Mouse (Mus musculus): ENCODE results near the gene Dpf3. TPM values are rescaled to one million over a fixed set of nuclear protein-coding genes. Genes with fewer than 3 reads are reported as not detected.

The Dpf3 gene
- polyA plus RNA-seq, 2 experiments, result 3.0 to 4.9 TPM

- H3K4me1 ChIP-seq (ENCODE audit: control insufficient read depth, insufficient read depth, low read length), result no peaks in the 10 kb centered on the region
- H3K36me3 ChIP-seq (ENCODE audit: control insufficient read depth, insufficient read depth, low read length), result no peaks in the 10 kb centered on the region
- no peaks in the 10 kb centered on the region for H3K9me3 ChIP-seq (ENCODE audit: control insufficient read depth, low read length)
- DNase-seq (ENCODE audit: low spot score) (no peak), ATAC-seq (ENCODE audit: low FRiP score, low read depth) (no peak)
- no peak for TF ChIP-seq POLR2A (IDR thresholded peaks at IDR 0.05; ENCODE audit: borderline replicate concordance, extremely low read depth, insufficient read depth, insufficient read length)
- H3K9ac ChIP-seq (ENCODE audit: low read depth, low read length, severe bottlenecking), result no peak overlapping the region
- H3K4me3 ChIP-seq (replicated peaks; ENCODE audit: low read length), result no peak overlapping the region
- no peaks in the 10 kb centered on the region for H3K27me3 ChIP-seq (ENCODE audit: control insufficient read depth, insufficient read depth, low read length)
- H3K27ac ChIP-seq (replicated peaks; ENCODE audit: low read depth, low read length), result no peak overlapping the region
- WGBS, result 87% methylated on average over 7 of the region's 7 CpGs
- no peak overlapping the region for H3K4me2 ChIP-seq (replicated peaks; ENCODE audit: low read depth, low read length, severe bottlenecking)
Measured at GRCm38 (mm10) chr12:83372290-83372689, 115.2 kb downstream of the Dpf3 start.

- TF ChIP-seq POLR2A (IDR thresholded peaks at IDR 0.05; ENCODE audit: borderline replicate concordance, extremely low read depth, insufficient read depth, insufficient read length), result no peak
- WGBS, result 95% methylated on average over 11 of the region's 11 CpGs
- Histone ChIP-seq H3K27me3 (ENCODE audit: control insufficient read depth, insufficient read depth, low read length) (no peaks in the 10 kb centered on the region), H3K4me1 (ENCODE audit: control insufficient read depth, insufficient read depth, low read length) (no peaks in the 10 kb centered on the region), H3K4me3 (replicated peaks; ENCODE audit: low read length) (no peak overlapping the region), H3K9me3 (ENCODE audit: control insufficient read depth, low read length) (no peaks in the 10 kb centered on the region), H3K4me2 (replicated peaks; ENCODE audit: low read depth, low read length, severe bottlenecking) (no peak overlapping the region), H3K9ac (ENCODE audit: low read depth, low read length, severe bottlenecking) (no peak overlapping the region), H3K27ac (replicated peaks; ENCODE audit: low read depth, low read length) (no peak overlapping the region), H3K36me3 (ENCODE audit: control insufficient read depth, insufficient read depth, low read length) (no peaks in the 10 kb centered on the region)
- ATAC-seq (ENCODE audit: low FRiP score, low read depth), result no peak
- no peak for DNase-seq (ENCODE audit: low spot score)
Measured at GRCm38 (mm10) chr12:83370221-83370620, 117.3 kb downstream of the Dpf3 start.

- TF ChIP-seq POLR2A (IDR thresholded peaks at IDR 0.05; ENCODE audit: borderline replicate concordance, extremely low read depth, insufficient read depth, insufficient read length), result no peak
- Histone ChIP-seq H3K9ac (ENCODE audit: low read depth, low read length, severe bottlenecking) (no peak overlapping the region), H3K4me2 (replicated peaks; ENCODE audit: low read depth, low read length, severe bottlenecking) (no peak overlapping the region), H3K27ac (replicated peaks; ENCODE audit: low read depth, low read length) (no peak overlapping the region), H3K9me3 (ENCODE audit: control insufficient read depth, low read length) (peaks cover 5% of the 10 kb centered on the region; the same call in 1 of the 2 replicates), H3K4me3 (replicated peaks; ENCODE audit: low read length) (no peak overlapping the region), H3K27me3 (ENCODE audit: control insufficient read depth, insufficient read depth, low read length) (no peaks in the 10 kb centered on the region), H3K36me3 (ENCODE audit: control insufficient read depth, insufficient read depth, low read length) (no peaks in the 10 kb centered on the region), H3K4me1 (ENCODE audit: control insufficient read depth, insufficient read depth, low read length) (no peaks in the 10 kb centered on the region)
- 94% methylated on average over 5 of the region's 5 CpGs for WGBS
- ATAC-seq (ENCODE audit: low FRiP score, low read depth) (no peak), DNase-seq (ENCODE audit: low spot score) (no peak)
Measured at GRCm38 (mm10) chr12:83369416-83369815, 118.1 kb downstream of the Dpf3 start.

- WGBS, result 94% methylated on average over 1 of the region's 1 CpGs
- no peak for TF ChIP-seq POLR2A (IDR thresholded peaks at IDR 0.05; ENCODE audit: borderline replicate concordance, extremely low read depth, insufficient read depth, insufficient read length)
Measured at GRCm38 (mm10) chr12:83367486-83367885, 120.0 kb downstream of the Dpf3 start.

GRCm38 (mm10) chr12:83364771-83365170 lies 122.7 kb downstream of the Dpf3 start:
- Histone ChIP-seq H3K27ac (replicated peaks; ENCODE audit: low read depth, low read length) (no peak overlapping the region), H3K4me2 (replicated peaks; ENCODE audit: low read depth, low read length, severe bottlenecking) (no peak overlapping the region), H3K9ac (ENCODE audit: low read depth, low read length, severe bottlenecking) (no peak overlapping the region), H3K27me3 (ENCODE audit: control insufficient read depth, insufficient read depth, low read length) (no peaks in the 10 kb centered on the region), H3K4me3 (replicated peaks; ENCODE audit: low read length) (no peak overlapping the region), H3K9me3 (ENCODE audit: control insufficient read depth, low read length) (peaks cover 5% of the 10 kb centered on the region; the same call in 1 of the 2 replicates), H3K4me1 (ENCODE audit: control insufficient read depth, insufficient read depth, low read length) (no peaks in the 10 kb centered on the region), H3K36me3 (ENCODE audit: control insufficient read depth, insufficient read depth, low read length) (no peaks in the 10 kb centered on the region)
- no peak for TF ChIP-seq POLR2A (IDR thresholded peaks at IDR 0.05; ENCODE audit: borderline replicate concordance, extremely low read depth, insufficient read depth, insufficient read length)
- ATAC-seq (ENCODE audit: low FRiP score, low read depth), result no peak
- WGBS, result 63% methylated on average over 3 of the region's 3 CpGs
- DNase-seq (ENCODE audit: low spot score), result no peak

More at GRCm38 (mm10) chr12:83367486-83367885, 120.0 kb downstream of the Dpf3 start:
- no peak overlapping the region for H3K9ac ChIP-seq (ENCODE audit: low read depth, low read length, severe bottlenecking)
- H3K36me3 ChIP-seq (ENCODE audit: control insufficient read depth, insufficient read depth, low read length), result no peaks in the 10 kb centered on the region
- H3K4me3 ChIP-seq (replicated peaks; ENCODE audit: low read length), result no peak overlapping the region
- DNase-seq (ENCODE audit: low spot score) (no peak), ATAC-seq (ENCODE audit: low FRiP score, low read depth) (no peak)
- no peak overlapping the region for H3K4me2 ChIP-seq (replicated peaks; ENCODE audit: low read depth, low read length, severe bottlenecking)
- H3K4me1 ChIP-seq (ENCODE audit: control insufficient read depth, insufficient read depth, low read length), result no peaks in the 10 kb centered on the region
- peaks cover 5% of the 10 kb centered on the region; the same call in 1 of the 2 replicates for H3K9me3 ChIP-seq (ENCODE audit: control insufficient read depth, low read length)
- no peaks in the 10 kb centered on the region for H3K27me3 ChIP-seq (ENCODE audit: control insufficient read depth, insufficient read depth, low read length)
- H3K27ac ChIP-seq (replicated peaks; ENCODE audit: low read depth, low read length), result no peak overlapping the region

- no peak for ATAC-seq (ENCODE audit: low FRiP score, low read depth)
Measured at GRCm38 (mm10) chr12:83361801-83362200, 125.7 kb downstream of the Dpf3 start.

More at GRCm38 (mm10) chr12:83361801-83362200, 125.7 kb downstream of the Dpf3 start:
- DNase-seq (ENCODE audit: low spot score), result no peak
- Histone ChIP-seq H3K36me3 (ENCODE audit: control insufficient read depth, insufficient read depth, low read length) (no peaks in the 10 kb centered on the region), H3K4me3 (replicated peaks; ENCODE audit: low read length) (no peak overlapping the region), H3K27me3 (ENCODE audit: control insufficient read depth, insufficient read depth, low read length) (no peaks in the 10 kb centered on the region), H3K4me2 (replicated peaks; ENCODE audit: low read depth, low read length, severe bottlenecking) (no peak overlapping the region), H3K4me1 (ENCODE audit: control insufficient read depth, insufficient read depth, low read length) (no peaks in the 10 kb centered on the region), H3K9ac (ENCODE audit: low read depth, low read length, severe bottlenecking) (no peak overlapping the region), H3K27ac (replicated peaks; ENCODE audit: low read depth, low read length) (no peak overlapping the region), H3K9me3 (ENCODE audit: control insufficient read depth, low read length) (peaks cover 5% of the 10 kb centered on the region; the same call in 1 of the 2 replicates)
- WGBS, result 67% methylated on average over 3 of the region's 3 CpGs
- no peak for TF ChIP-seq POLR2A (IDR thresholded peaks at IDR 0.05; ENCODE audit: borderline replicate concordance, extremely low read depth, insufficient read depth, insufficient read length)

Measured in limb, embryonic 14.5 days (tissue).